Mouse (Mus musculus) thymus, adult 2 months (tissue): ENCODE data around the gene Plekha6.

ENCODE experiments used
- CTCF ChIP-seq: fragments of 200-500 bp; IDR thresholded peaks from 2 replicates; pipeline ENCODE4 v1.5.1; 2012; ENCODE audit warnings: mild to moderate bottlenecking, control low read depth, low read length, moderate library complexity, borderline replicate concordance; ENCODE audit not compliant: control insufficient read depth, poor library complexity, insufficient read depth; ENCODE audit errors: extremely low read depth
- POLR2A ChIP-seq: fragments of 200-500 bp; IDR thresholded peaks from 2 replicates; pipeline ENCODE4 v1.6.1; 2012; ENCODE audit warnings: mild to moderate bottlenecking, low read length, control low read depth, moderate library complexity; ENCODE audit not compliant: control insufficient read depth, poor library complexity, insufficient read depth; ENCODE audit errors: extremely low read depth

GRCm38 (mm10) chr1:133130638-133131560, 33.1 kb upstream of the Plekha6 start, which contains the start of gene Ppp1r15b:
- TF ChIP-seq CTCF (peak; percentile 47; the same call in 1 of the 2 replicates), POLR2A (peak; percentile 76)
